Mouse (Mus musculus) left cerebral cortex, postnatal 4 days (tissue): ENCODE measurements at regions not wholly inside any gene's neighbourhood (a gene's known extent, or its start where the extent isn't known, plus 50 kb on each side); places are given as distances from the start of the nearest gene placed in this dataset.

Experiments used
- DNase-seq: peaks from one replicate; pipeline ENCODE4 v3.0.0-alpha.2; 2022
- intact Hi-C: fragments of 180-260 bp; cut with DNase I; formaldehyde crosslinking; loops from one replicate; pipeline ENCODE4 v1.15.1; 2025

GRCm38 (mm10) chr1:40907813-40908212 is 102.4 kb downstream of the Tmem182 start:
- no peak for DNase-seq

GRCm38 (mm10) chr1:40913591-40913990 is 108.2 kb downstream of the Tmem182 start:
- intact Hi-C loops, result no loop called here
- no peak for DNase-seq

More at GRCm38 (mm10) chr1:40907813-40908212, 102.4 kb downstream of the Tmem182 start:
- intact Hi-C loops, result loop anchor here (10.0 kb wide), 1 partner anchor 57 kb away; no protein-coding TSS in a partner anchor

- intact Hi-C loops, result no loop called here
- no peak for DNase-seq
Measured at GRCm38 (mm10) chr1:40924271-40924670, 118.9 kb downstream of the Tmem182 start.

GRCm38 (mm10) chr1:40924780-40925179 is 119.4 kb downstream of the Tmem182 start:
- DNase-seq, result no peak
- intact Hi-C loops, result no loop called here

- intact Hi-C loops, result no loop called here
Measured at GRCm38 (mm10) chr1:40931374-40931773, 126.0 kb downstream of the Tmem182 start.

GRCm38 (mm10) chr1:40936729-40937128 is 131.3 kb downstream of the Tmem182 start:
- intact Hi-C loops, result no loop called here
- DNase-seq, result no peak

More at GRCm38 (mm10) chr1:40931374-40931773, 126.0 kb downstream of the Tmem182 start:
- DNase-seq, result no peak

GRCm38 (mm10) chr1:40942751-40943150 is 137.3 kb downstream of the Tmem182 start:
- intact Hi-C loops, result no loop called here
- no peak for DNase-seq

GRCm38 (mm10) chr1:40943165-40943564 is 137.8 kb downstream of the Tmem182 start:
- no peak for DNase-seq
- intact Hi-C loops, result no loop called here

GRCm38 (mm10) chr1:40950641-40951040 is 145.2 kb downstream of the Tmem182 start:
- DNase-seq, result no peak
- intact Hi-C loops, result no loop called here

- DNase-seq, result no peak
- intact Hi-C loops, result no loop called here
Measured at GRCm38 (mm10) chr1:40954720-40955163, 149.3 kb downstream of the Tmem182 start.

- intact Hi-C loops, result loop anchor here (10.0 kb wide), 1 partner anchor 63 kb away; no protein-coding TSS in a partner anchor
- DNase-seq, result no peak
Measured at GRCm38 (mm10) chr1:40967768-40968504, 162.5 kb downstream of the Tmem182 start.

GRCm38 (mm10) chr1:40983762-40984161 is 178.4 kb downstream of the Tmem182 start:
- no peak for DNase-seq
- intact Hi-C loops, result no loop called here

GRCm38 (mm10) chr1:40993327-40993726 is 187.9 kb downstream of the Tmem182 start:
- no peak for DNase-seq
- intact Hi-C loops, result no loop called here

GRCm38 (mm10) chr1:41001154-41001949 is 196.0 kb downstream of the Tmem182 start:
- DNase-seq, result peak; percentile 59
- intact Hi-C loops, result loop anchor here (10.0 kb wide), 1 partner anchor 263 kb away; no protein-coding TSS in a partner anchor

GRCm38 (mm10) chr1:41002006-41002405 is 196.6 kb downstream of the Tmem182 start:
- DNase-seq, result no peak
- intact Hi-C loops, result loop anchor here (10.0 kb wide), 1 partner anchor 263 kb away; no protein-coding TSS in a partner anchor

- DNase-seq, result no peak
- intact Hi-C loops, result no loop called here
Measured at GRCm38 (mm10) chr1:41026943-41027342, 221.5 kb downstream of the Tmem182 start.

GRCm38 (mm10) chr1:41027540-41027978 is 222.2 kb downstream of the Tmem182 start:
- peak; percentile 51 for DNase-seq
- intact Hi-C loops, result no loop called here

GRCm38 (mm10) chr1:41028021-41028420 is 222.6 kb downstream of the Tmem182 start:
- intact Hi-C loops, result no loop called here
- no peak for DNase-seq

- intact Hi-C loops, result no loop called here
- DNase-seq, result no peak
Measured at GRCm38 (mm10) chr1:41035085-41035880, 229.9 kb downstream of the Tmem182 start.

GRCm38 (mm10) chr1:41036940-41037339 is 231.5 kb downstream of the Tmem182 start:
- DNase-seq, result no peak
- intact Hi-C loops, result no loop called here
